Mouse (Mus musculus): Measurements from ENCODE around the gene Rexo5. TPM values are rescaled to one million over a fixed set of nuclear protein-coding genes. Genes with fewer than 3 reads are reported as not detected.

The Rexo5 gene
- total and polyA plus RNA-seq, 2 experiments from 2014 or later, result 4.4 to 6.8 TPM

- H3K4me1 ChIP-seq (ENCODE audit: insufficient read depth, low read length), result peaks cover 4% of the 10 kb centered on the region; the same call in 1 of the 2 replicates
- DNase-seq (ENCODE audit: low spot score) (no peak), ATAC-seq (no peak; the same call in 1 of the 2 replicates)
- H3K9me3 ChIP-seq (ENCODE audit: low read length), result no peaks in the 10 kb centered on the region
- peak overlapping the region; percentile 69 for H3K4me3 ChIP-seq (ENCODE audit: low read length)
- no peaks in the 10 kb centered on the region for H3K27me3 ChIP-seq (ENCODE audit: insufficient read depth, low read length)
- peaks cover 3% of the 10 kb centered on the region; the same call in 1 of the 2 replicates for H3K36me3 ChIP-seq (ENCODE audit: insufficient read depth, low read length)
- WGBS, result under 1% methylated on average over 20 of the region's 21 CpGs
- H3K4me2 ChIP-seq (ENCODE audit: low read depth, low read length), result peak overlapping the region; percentile 79
- no peak for TF ChIP-seq CTCF (IDR thresholded peaks at IDR 0.05; ENCODE audit: low read depth)
- peak overlapping the region; percentile 52 for H3K9ac ChIP-seq (replicated peaks; ENCODE audit: low read length)
- H3K27ac ChIP-seq, result peak overlapping the region; percentile 55
These were observed 439 bp downstream of the Rexo5 start for GRCm38 (mm10) chr7:119794251-119794638.

GRCm38 (mm10) chr7:119795311-119795710, 1.5 kb downstream of the Rexo5 start:
- H3K27me3 ChIP-seq (ENCODE audit: insufficient read depth, low read length), result no peaks in the 10 kb centered on the region
- peaks cover 4% of the 10 kb centered on the region; the same call in 1 of the 2 replicates for H3K4me1 ChIP-seq (ENCODE audit: insufficient read depth, low read length)
- DNase-seq (ENCODE audit: low spot score) (no peak), ATAC-seq (no peak)
- H3K9me3 ChIP-seq (ENCODE audit: low read length), result no peaks in the 10 kb centered on the region
- no peak overlapping the region for H3K27ac ChIP-seq
- H3K9ac ChIP-seq (replicated peaks; ENCODE audit: low read length), result no peak overlapping the region
- peak overlapping the region; percentile 79 for H3K4me2 ChIP-seq (ENCODE audit: low read depth, low read length)
- no peak for TF ChIP-seq CTCF (IDR thresholded peaks at IDR 0.05; ENCODE audit: low read depth)
- no peak overlapping the region for H3K4me3 ChIP-seq (ENCODE audit: low read length)
- no peaks in the 10 kb centered on the region for H3K36me3 ChIP-seq (ENCODE audit: insufficient read depth, low read length)

DNA sequence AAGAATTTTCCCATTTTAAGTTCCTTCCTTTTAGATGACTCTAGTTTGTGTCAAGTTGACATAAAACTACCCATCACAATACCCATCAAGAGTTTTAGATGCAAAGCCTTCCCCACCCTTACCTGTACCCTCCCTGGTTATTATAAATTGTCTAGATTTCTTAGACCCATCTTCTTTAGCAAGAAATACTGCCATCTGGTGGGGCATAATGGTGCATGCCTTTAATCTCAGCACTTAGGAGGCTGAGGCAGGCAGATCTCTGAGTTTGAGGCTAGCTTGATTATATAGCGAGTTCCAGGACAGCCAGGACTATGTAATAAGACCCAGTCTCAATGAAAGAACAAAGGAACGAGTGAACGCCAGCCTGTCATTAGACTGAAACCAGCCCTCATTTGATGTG, 6.7 kb downstream of the Rexo5 start:
- DNase-seq (ENCODE audit: low spot score), result no peak
- H3K9ac ChIP-seq (replicated peaks; ENCODE audit: low read length), result no peak overlapping the region
- no peak overlapping the region for H3K4me2 ChIP-seq (ENCODE audit: low read depth, low read length)
- no peaks in the 10 kb centered on the region for H3K9me3 ChIP-seq (ENCODE audit: low read length)
- H3K36me3 ChIP-seq (ENCODE audit: insufficient read depth, low read length), result no peaks in the 10 kb centered on the region
- no peak overlapping the region for H3K27ac ChIP-seq
- 0 out of 2 replicates have a peak, but pooled peaks have one; percentile 12 for TF ChIP-seq CTCF (IDR thresholded peaks at IDR 0.05; ENCODE audit: low read depth)
- no peak for ATAC-seq
- H3K27me3 ChIP-seq (ENCODE audit: insufficient read depth, low read length), result no peaks in the 10 kb centered on the region
- H3K4me3 ChIP-seq (ENCODE audit: low read length), result no peak overlapping the region
- no peaks in the 10 kb centered on the region for H3K4me1 ChIP-seq (ENCODE audit: insufficient read depth, low read length)
- 97% methylated on average over 3 of the region's 3 CpGs for WGBS

DNA sequence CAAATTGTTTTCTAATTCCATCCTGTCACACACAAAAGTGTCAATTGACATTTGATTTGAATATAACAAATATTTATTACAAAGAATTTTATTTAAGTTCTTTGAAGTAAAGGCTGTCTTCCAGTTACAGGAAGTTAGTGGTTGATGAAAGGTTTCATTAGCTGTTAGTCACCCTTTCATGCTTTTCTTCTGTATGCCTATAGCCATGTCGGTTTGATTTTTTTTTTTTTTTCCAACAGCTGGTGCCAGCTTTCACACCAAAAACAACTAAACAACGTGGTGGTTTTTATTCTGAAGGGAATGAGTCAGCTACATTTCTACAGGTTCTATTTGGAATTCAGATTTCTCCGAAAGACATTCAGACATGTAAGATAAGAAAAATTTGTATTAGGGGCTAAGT, 7.2 kb downstream of the Rexo5 start:
- H3K27ac ChIP-seq, result no peak overlapping the region
- H3K4me1 ChIP-seq (ENCODE audit: insufficient read depth, low read length), result no peaks in the 10 kb centered on the region
- no peak overlapping the region for H3K4me3 ChIP-seq (ENCODE audit: low read length)
- no peak for DNase-seq (ENCODE audit: low spot score)
- H3K9me3 ChIP-seq (ENCODE audit: low read length), result no peaks in the 10 kb centered on the region
- WGBS, result 90% methylated on average over 3 of the region's 3 CpGs
- ATAC-seq, result no peak
- TF ChIP-seq CTCF (IDR thresholded peaks at IDR 0.05; ENCODE audit: low read depth), result no peak
- H3K36me3 ChIP-seq (ENCODE audit: insufficient read depth, low read length), result no peaks in the 10 kb centered on the region
- no peaks in the 10 kb centered on the region for H3K27me3 ChIP-seq (ENCODE audit: insufficient read depth, low read length)
- H3K4me2 ChIP-seq (ENCODE audit: low read depth, low read length), result no peak overlapping the region
- H3K9ac ChIP-seq (replicated peaks; ENCODE audit: low read length), result no peak overlapping the region

- no peaks in the 10 kb centered on the region for H3K27me3 ChIP-seq (ENCODE audit: insufficient read depth, low read length)
- 92% methylated on average over 5 of the region's 5 CpGs for WGBS
These were observed 13.6 kb downstream of the Rexo5 start for GRCm38 (mm10) chr7:119807396-119807795.

DNA sequence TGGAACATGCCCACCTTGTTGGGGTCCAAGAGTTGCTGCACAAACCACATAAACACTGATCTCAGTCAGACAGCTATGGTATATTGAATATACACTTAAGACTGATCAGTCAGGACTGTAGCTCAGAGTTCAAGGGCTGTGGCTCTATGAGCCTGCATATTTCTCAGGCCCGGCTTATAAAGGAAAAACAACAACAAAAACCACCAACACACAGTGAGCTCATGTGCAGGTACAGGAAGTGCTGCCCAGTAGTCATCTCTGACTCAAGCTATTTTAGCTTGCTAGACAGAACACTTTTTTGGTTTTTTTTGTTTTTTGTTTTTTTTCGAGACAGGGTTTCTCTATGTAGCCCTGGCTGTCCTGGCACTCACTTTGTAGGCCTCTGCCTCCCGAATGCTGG, 14.9 kb downstream of the Rexo5 start:
- H3K4me1 ChIP-seq (ENCODE audit: insufficient read depth, low read length), result no peaks in the 10 kb centered on the region
- no peak overlapping the region for H3K9ac ChIP-seq (replicated peaks; ENCODE audit: low read length)
- H3K27ac ChIP-seq, result no peak overlapping the region
- no peak for ATAC-seq
- 90% methylated on average over 3 of the region's 3 CpGs for WGBS
- no peaks in the 10 kb centered on the region for H3K27me3 ChIP-seq (ENCODE audit: insufficient read depth, low read length)
- H3K4me2 ChIP-seq (ENCODE audit: low read depth, low read length), result no peak overlapping the region
- TF ChIP-seq CTCF (IDR thresholded peaks at IDR 0.05; ENCODE audit: low read depth), result no peak
- H3K9me3 ChIP-seq (ENCODE audit: low read length), result no peaks in the 10 kb centered on the region
- DNase-seq (ENCODE audit: low spot score), result no peak
- no peaks in the 10 kb centered on the region for H3K36me3 ChIP-seq (ENCODE audit: insufficient read depth, low read length)
- H3K4me3 ChIP-seq (ENCODE audit: low read length), result no peak overlapping the region

More at GRCm38 (mm10) chr7:119807396-119807795, 13.6 kb downstream of the Rexo5 start:
- Histone ChIP-seq H3K4me3 (ENCODE audit: low read length) (no peak overlapping the region), H3K4me2 (ENCODE audit: low read depth, low read length) (no peak overlapping the region), H3K9me3 (ENCODE audit: low read length) (no peaks in the 10 kb centered on the region), H3K9ac (replicated peaks; ENCODE audit: low read length) (no peak overlapping the region), H3K27ac (no peak overlapping the region), H3K36me3 (ENCODE audit: insufficient read depth, low read length) (no peaks in the 10 kb centered on the region), H3K4me1 (ENCODE audit: insufficient read depth, low read length) (no peaks in the 10 kb centered on the region)
- DNase-seq (ENCODE audit: low spot score), result no peak
- TF ChIP-seq CTCF (IDR thresholded peaks at IDR 0.05; ENCODE audit: low read depth), result no peak
- ATAC-seq, result no peak

DNA sequence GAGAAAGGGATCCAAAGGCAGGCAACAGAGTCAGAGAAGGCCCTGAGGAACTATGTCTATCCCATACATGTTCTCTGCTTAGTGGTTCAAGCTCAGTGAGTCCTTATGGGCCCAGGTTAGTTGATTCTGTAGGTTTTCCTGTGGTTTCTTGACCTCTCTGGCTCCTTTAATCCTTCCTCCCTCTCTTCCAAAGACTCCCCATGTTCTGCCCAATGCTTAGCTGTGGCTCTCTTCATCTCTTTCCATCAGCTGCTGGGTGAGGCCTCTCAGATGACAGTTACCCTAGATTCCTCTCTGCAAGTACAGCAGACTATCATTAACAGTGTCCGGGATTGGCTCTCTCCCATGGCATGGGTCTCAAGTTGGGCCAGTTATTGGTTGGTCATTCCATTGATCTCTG, 41.6 kb downstream of the Rexo5 start:
- no peak overlapping the region for H3K4me2 ChIP-seq (ENCODE audit: low read depth, low read length)
- no peak overlapping the region for H3K9ac ChIP-seq (replicated peaks; ENCODE audit: low read length)
- TF ChIP-seq CTCF (IDR thresholded peaks at IDR 0.05; ENCODE audit: low read depth), result no peak
- H3K27ac ChIP-seq, result no peak overlapping the region
- no peaks in the 10 kb centered on the region for H3K4me1 ChIP-seq (ENCODE audit: insufficient read depth, low read length)
- H3K36me3 ChIP-seq (ENCODE audit: insufficient read depth, low read length), result no peaks in the 10 kb centered on the region
- 100% methylated on average over 1 of the region's 1 CpGs for WGBS
- DNase-seq (ENCODE audit: low spot score) (no peak), ATAC-seq (no peak)
- no peaks in the 10 kb centered on the region for H3K27me3 ChIP-seq (ENCODE audit: insufficient read depth, low read length)
- no peaks in the 10 kb centered on the region for H3K9me3 ChIP-seq (ENCODE audit: low read length)
- H3K4me3 ChIP-seq (ENCODE audit: low read length), result no peak overlapping the region

Measured in hindbrain, postnatal 0 days (tissue).